Mouse (Mus musculus) CH12.LX (cell line): Measurements from ENCODE around the gene Kcnj10. TPM values are rescaled to one million over a fixed set of nuclear protein-coding genes. Genes with fewer than 3 reads are reported as not detected.

ENCODE experiments used
- DNase-seq: peaks from one replicate; pipeline ENCODE4 v3.0.0-alpha.2; 2013; ENCODE audit errors: extremely low read depth
- H3K27ac ChIP-seq: 2 replicates; pipeline ENCODE4 v1.5.1; 2012; ENCODE audit warnings: low read depth, mild to moderate bottlenecking, control low read depth, moderate library complexity; ENCODE audit not compliant: insufficient read depth
- H3K27me3 ChIP-seq: replicated peaks from 2 replicates; pipeline ENCODE3; 2012; ENCODE audit warnings: inconsistent platforms
- H3K36me3 ChIP-seq, 2 experiments: replicated peaks in 1 of 2; 2 replicates each; pipeline versions ENCODE3 to v1.6.1; 2012; ENCODE audit warnings: inconsistent platforms in 1 of 2, low read length in 1 of 2, mild to moderate bottlenecking in 1 of 2, mixed read lengths in 1 of 2, moderate library complexity in 1 of 2; ENCODE audit not compliant: control insufficient read depth in 1 of 2, insufficient read depth in 1 of 2
- H3K4me1 ChIP-seq, 2 experiments: 2 replicates each; pipeline ENCODE4 v1.6.1; 2012; ENCODE audit warnings: inconsistent platforms in 1 of 2, moderate library complexity in 1 of 2; ENCODE audit not compliant: insufficient read depth in 2 of 2, control insufficient read depth in 1 of 2
- H3K4me2 ChIP-seq: 2 replicates; pipeline ENCODE4 v1.6.1; 2012; ENCODE audit warnings: low read depth, mild to moderate bottlenecking, control low read depth; ENCODE audit not compliant: poor library complexity, insufficient read depth, severe bottlenecking
- H3K4me3 ChIP-seq, 3 experiments: fragments of 150-350 bp in 1 of 3; sonication (generic) in 1 of 3; replicated peaks in 1 of 3; 2 replicates each; pipeline versions ENCODE3 to v1.5.1; 2011 to 2012; ENCODE audit warnings: low read depth in 2 of 3, low read length in 2 of 3, mild to moderate bottlenecking in 2 of 3, moderate library complexity in 2 of 3, control low read depth in 1 of 3, improper control_type of control experiment in 1 of 3, inconsistent platforms in 1 of 3, mixed read lengths in 1 of 3; ENCODE audit not compliant: poor library complexity in 1 of 3
- H3K79me2 ChIP-seq: replicated peaks from 2 replicates; pipeline ENCODE4 v1.6.1; 2012; ENCODE audit warnings: mild to moderate bottlenecking, moderate library complexity; ENCODE audit not compliant: control insufficient read depth, poor library complexity, insufficient read depth, severe bottlenecking; ENCODE audit errors: extremely low read depth
- H3K9ac ChIP-seq: 2 replicates; pipeline ENCODE4 v1.6.1; 2012; ENCODE audit warnings: low read depth, mild to moderate bottlenecking, control low read depth, moderate library complexity; ENCODE audit not compliant: insufficient read depth
- H3K9me3 ChIP-seq: replicated peaks from 2 replicates; pipeline ENCODE3; 2012; ENCODE audit warnings: low read length, inconsistent platforms, mixed read lengths
- CHD1 ChIP-seq: IDR thresholded peaks from 2 replicates; pipeline ENCODE4 v1.6.1; 2012; ENCODE audit warnings: low read depth, low read length, improper control_type of control experiment, inconsistent platforms
- CHD2 ChIP-seq: IDR thresholded peaks from 2 replicates; pipeline ENCODE4 v1.6.1; 2011; ENCODE audit warnings: low read length, improper control_type of control experiment
- CTCF ChIP-seq, 2 experiments: IDR thresholded peaks in 1 of 2; conservative IDR thresholded peaks in 1 of 2; 2 replicates each; pipeline ENCODE4 v1.5.1; 2011 to 2012; ENCODE audit warnings: low read depth in 2 of 2, low read length in 2 of 2, improper control_type of control experiment in 1 of 2, inconsistent platforms in 1 of 2, mild to moderate bottlenecking in 1 of 2, moderate library complexity in 1 of 2
- E2F4 ChIP-seq: IDR thresholded peaks from 2 replicates; pipeline ENCODE4 v1.6.1; 2011; ENCODE audit warnings: low read depth, low read length, improper control_type of control experiment; ENCODE audit not compliant: insufficient replicate concordance
- EP300 ChIP-seq: IDR thresholded peaks from 2 replicates; pipeline ENCODE4 v1.6.1; 2011; ENCODE audit warnings: low read length, improper control_type of control experiment
- ETS1 ChIP-seq: conservative IDR thresholded peaks from 2 replicates; pipeline ENCODE4 v1.6.1; 2012; ENCODE audit warnings: low read depth, mild to moderate bottlenecking, inconsistent platforms, low read length, improper control_type of control experiment, moderate library complexity
- GABPA ChIP-seq: IDR thresholded peaks from 2 replicates; pipeline ENCODE4 v1.6.1; 2012; ENCODE audit warnings: low read depth, low read length, improper control_type of control experiment, inconsistent platforms; ENCODE audit not compliant: insufficient replicate concordance
- IRF4 ChIP-seq: IDR thresholded peaks from 2 replicates; pipeline ENCODE4 v1.6.1; 2014; ENCODE audit warnings: low read depth, mild to moderate bottlenecking, inconsistent platforms, low read length, improper control_type of control experiment
- JUN ChIP-seq: IDR thresholded peaks from 2 replicates; pipeline ENCODE4 v1.6.1; 2011; ENCODE audit warnings: low read depth, mild to moderate bottlenecking, low read length, improper control_type of control experiment, moderate library complexity; ENCODE audit not compliant: insufficient read depth
- JUND ChIP-seq: conservative IDR thresholded peaks from 2 replicates; pipeline ENCODE4 v1.6.1; 2011; ENCODE audit warnings: low read depth, low read length, improper control_type of control experiment
- KAT2A ChIP-seq: IDR thresholded peaks from 2 replicates; pipeline ENCODE4 v1.6.1; 2012; ENCODE audit warnings: low read length, improper control_type of control experiment, inconsistent platforms; ENCODE audit not compliant: insufficient replicate concordance
- MAFK ChIP-seq: IDR thresholded peaks from 2 replicates; pipeline ENCODE4 v1.6.1; 2011; ENCODE audit warnings: low read length, improper control_type of control experiment; ENCODE audit not compliant: insufficient replicate concordance
- MAX ChIP-seq: IDR thresholded peaks from 2 replicates; pipeline ENCODE4 v1.6.1; 2011; ENCODE audit warnings: low read length, improper control_type of control experiment
- MAZ ChIP-seq: IDR thresholded peaks from 2 replicates; pipeline ENCODE4 v1.6.1; 2012; ENCODE audit warnings: low read depth, mild to moderate bottlenecking, inconsistent platforms, low read length, improper control_type of control experiment, moderate library complexity
- MEF2A ChIP-seq: IDR thresholded peaks from 2 replicates; pipeline ENCODE4 v1.6.1; 2014; ENCODE audit warnings: low read depth, mild to moderate bottlenecking, inconsistent platforms, low read length, improper control_type of control experiment, borderline replicate concordance
- MXI1 ChIP-seq: IDR thresholded peaks from 2 replicates; pipeline ENCODE4 v1.6.1; 2011; ENCODE audit warnings: mild to moderate bottlenecking, low read depth, low read length, improper control_type of control experiment
- MYC ChIP-seq: IDR thresholded peaks from 2 replicates; pipeline ENCODE4 v1.6.1; 2011; ENCODE audit warnings: low read depth, mild to moderate bottlenecking, improper control_type of control experiment, low read length
- POLR2AphosphoS2 ChIP-seq: IDR thresholded peaks from 2 replicates; pipeline ENCODE4 v1.6.1; 2011; ENCODE audit warnings: low read depth, low read length, improper control_type of control experiment
- RAD21 ChIP-seq: IDR thresholded peaks from 2 replicates; pipeline ENCODE4 v1.6.1; 2011; ENCODE audit warnings: low read depth, mild to moderate bottlenecking, low read length, improper control_type of control experiment, moderate library complexity
- SMC3 ChIP-seq: IDR thresholded peaks from 2 replicates; pipeline ENCODE4 v1.6.1; 2011; ENCODE audit warnings: low read depth, low read length, improper control_type of control experiment
- TBP ChIP-seq: conservative IDR thresholded peaks from 2 replicates; pipeline ENCODE4 v1.6.1; 2011; ENCODE audit warnings: low read depth, low read length, improper control_type of control experiment
- USF2 ChIP-seq: conservative IDR thresholded peaks from 2 replicates; pipeline ENCODE4 v1.6.1; 2011; ENCODE audit warnings: low read depth, low read length, improper control_type of control experiment
- ZKSCAN1 ChIP-seq: IDR thresholded peaks from 2 replicates; pipeline ENCODE4 v1.6.1; 2012; ENCODE audit warnings: low read depth, inconsistent platforms, low read length, improper control_type of control experiment, borderline replicate concordance
- ZMIZ1 ChIP-seq: IDR thresholded peaks from 2 replicates; pipeline ENCODE4 v1.6.1; 2012; ENCODE audit warnings: low read depth, mild to moderate bottlenecking, inconsistent platforms, low read length, improper control_type of control experiment
- dilution Hi-C: fragments of 300-500 bp; cut with MboI; formaldehyde crosslinking; loops from 2 replicates; pipeline ENCODE4 v1.14.3; 2020; ENCODE audit warnings: low sequenced_read_pairs; ENCODE audit not compliant: extremely low pct_unique_long_range_greater_than_20kb, extremely low pct_ligation_motif_present
- in situ Hi-C: fragments of 300-500 bp; cut with MboI; formaldehyde crosslinking; loops from 3 replicates; pipeline ENCODE4 v1.14.3; 2019; ENCODE audit warnings: low sequenced_read_pairs, low pct_ligation_motif_present, low pct_unique_long_range_greater_than_20kb, mixed read lengths
- polyA plus RNA-seq: library from polyadenylated mRNA; unstranded; fragments of >175 nt; gene quantifications from 2 replicates; pipeline ENCODE4 v1.2.1, GENCODE M21; 2012; ENCODE audit warnings: low read depth; ENCODE audit not compliant: insufficient read length
- total RNA-seq, 2 experiments: library from RNA; depleted of rRNA; stranded (reverse); fragments of 300-350 nt in 1 of 2; fragments of >200 nt in 1 of 2; gene quantifications; 2 replicates each; pipeline ENCODE4 v1.2.3; 2012 to 2014

The Kcnj10 gene
- total and polyA plus RNA-seq, 3 experiments = 0.06 to 0.13 TPM; not detected in 1

- in situ Hi-C loops = no loop called here
- Histone ChIP-seq H3K27me3 (no peaks in the 10 kb centered on the region), H3K4me1 (peaks cover 0 to 45% of the 10 kb centered on the region in 2 experiments; a peak in 2 of 4 replicates), H3K36me3 (peaks cover 8 to 34% of the 10 kb centered on the region in 2 experiments), H3K9me3 (no peaks in the 10 kb centered on the region), H3K79me2 (peaks cover 43% of the 10 kb centered on the region), H3K4me3 (peak overlapping the region; percentile 78 to 96 (median 81)), H3K27ac (peak overlapping the region; percentile 8)
- no peak for DNase-seq
- dilution Hi-C loops = no loop called here
- TF ChIP-seq IRF4 (no peak), MAX (0 out of 2 replicates have a peak, but pooled peaks have one; percentile 9)
- TF ChIP-seq, all 38 proteins: peak for 1
- peak overlapping the region; percentile 100 for H3K4me2 ChIP-seq
- peak overlapping the region; percentile 77 for H3K9ac ChIP-seq
These were observed 35.9 kb downstream of the Kcnj10 start for GRCm38 (mm10) chr1:172376758-172377458.

- dilution Hi-C loops = no loop called here
These were observed 39.1 kb downstream of the Kcnj10 start for GRCm38 (mm10) chr1:172380066-172380465.

GRCm38 (mm10) chr1:172382090-172382489, 41.1 kb downstream of the Kcnj10 start:
- Histone ChIP-seq H3K79me2 (peaks cover 35% of the 10 kb centered on the region), H3K4me3 (no peak overlapping the region), H3K4me2 (no peak overlapping the region), H3K9me3 (no peaks in the 10 kb centered on the region), H3K27me3 (no peaks in the 10 kb centered on the region), H3K36me3 (peaks cover 9 to 64% of the 10 kb centered on the region in 2 experiments), H3K9ac (no peak overlapping the region), H3K27ac (no peak overlapping the region), H3K4me1 (peaks cover 0 to 38% of the 10 kb centered on the region in 2 experiments; a peak in 2 of 4 replicates)
- no peak for DNase-seq
- TF ChIP-seq MXI1 (no peak), GABPA (no peak), MAZ (no peak), CHD1 (no peak), MAFK (no peak), POLR2AphosphoS2 (no peak), KAT2A (no peak), CHD2 (no peak), RAD21 (no peak), ZMIZ1 (no peak), SMC3 (no peak), EP300 (no peak), MYC (no peak), MEF2A (no peak), E2F4 (no peak), JUN (no peak), ZKSCAN1 (no peak), USF2 (no peak), CTCF (conservative IDR thresholded peaks at IDR 0.05 in 1 of 2, IDR thresholded peaks at IDR 0.05 in 1 of 2; ENCODE audit: low read depth in 2 of 2, low read length in 2 of 2) (no peak)
- in situ Hi-C loops = no loop called here
- dilution Hi-C loops = no loop called here

More at GRCm38 (mm10) chr1:172380066-172380465, 39.1 kb downstream of the Kcnj10 start:
- no peak for TF ChIP-seq JUND
- TF ChIP-seq TBP = no peak
- no peak for TF ChIP-seq ETS1
- in situ Hi-C loops = no loop called here
- H3K36me3 ChIP-seq = peaks cover 8 to 46% of the 10 kb centered on the region in 2 experiments
- H3K4me2 ChIP-seq = no peak overlapping the region
- no peaks in the 10 kb centered on the region for H3K9me3 ChIP-seq
- DNase-seq = no peak
- H3K9ac ChIP-seq = no peak overlapping the region
- peaks cover 43% of the 10 kb centered on the region for H3K79me2 ChIP-seq
- no peak overlapping the region for H3K27ac ChIP-seq
- peaks cover 0 to 42% of the 10 kb centered on the region in 2 experiments; a peak in 2 of 4 replicates for H3K4me1 ChIP-seq
- no peaks in the 10 kb centered on the region for H3K27me3 ChIP-seq
- H3K4me3 ChIP-seq = no peak overlapping the region
